Mouse (Mus musculus): ENCODE measurements around the gene Btnl4.
"Not testable (repeated sequence)": the region's sequence is repeated elsewhere in the genome, so short reads cannot be mapped to it uniquely, and the experiment has no call there.

Btnl4 gene

DNA sequence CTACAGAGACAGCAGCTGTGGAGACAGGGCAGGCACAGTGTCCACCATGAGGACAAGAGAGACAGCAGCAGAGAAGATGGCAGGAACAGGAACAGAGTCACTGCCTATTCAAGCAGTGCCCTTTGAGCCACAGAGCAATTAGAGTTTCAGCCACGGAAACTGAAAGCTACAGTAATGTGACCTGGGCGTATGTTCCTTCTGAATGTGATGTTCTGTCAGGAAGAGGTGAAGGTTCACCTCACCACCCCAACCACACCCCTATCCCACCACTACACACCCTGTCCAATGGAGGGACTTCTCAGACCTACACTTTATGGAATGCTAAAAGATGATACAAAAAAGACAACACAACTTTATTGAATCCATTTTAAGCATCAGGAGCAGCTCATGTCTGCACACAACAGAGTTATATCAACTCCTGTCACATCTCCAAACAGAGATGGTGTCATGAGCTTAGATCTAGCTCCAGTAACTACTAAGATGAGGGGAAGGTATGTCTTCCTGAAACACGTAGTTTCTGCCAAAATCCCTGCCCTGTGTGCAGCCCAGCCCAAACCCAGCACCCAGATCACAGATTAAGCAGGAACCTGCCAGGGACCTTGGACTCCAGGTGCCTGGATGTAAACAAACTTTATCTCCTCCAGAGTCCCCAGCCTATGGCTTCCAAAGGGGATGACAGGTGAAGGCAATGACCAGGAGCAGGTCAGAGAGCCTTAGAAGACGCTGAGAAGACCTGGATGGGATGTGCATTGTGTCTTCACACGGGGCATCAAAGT is at the start of gene Btnl4:
TSS of gene Btnl4 (minus strand) at position 81 of the 776 bp plus-strand sequence.
- in situ Hi-C loops (cut with MboI) = not testable (repeated sequence)

DNA sequence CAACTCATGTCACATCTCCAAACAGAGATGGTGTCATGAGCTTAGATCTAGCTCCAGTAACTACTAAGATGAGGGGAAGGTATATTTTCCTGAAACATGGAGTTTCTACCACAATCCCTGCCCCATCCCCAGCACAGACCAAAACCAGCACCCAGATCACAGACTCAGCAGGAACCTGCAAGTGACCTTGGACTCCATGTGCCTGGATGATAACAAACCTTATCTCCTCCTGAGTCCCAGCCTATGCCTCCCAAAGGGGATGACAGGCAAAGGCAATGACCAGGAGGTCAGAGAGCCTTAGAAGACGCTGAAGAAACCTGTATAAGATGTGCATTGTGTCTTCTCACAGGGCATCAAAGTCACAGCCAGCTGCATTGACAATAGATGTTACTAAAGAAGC is 41.9 kb upstream of the Btnl4 start:
- in situ Hi-C loops (cut with MboI) = no loop called here

DNA sequence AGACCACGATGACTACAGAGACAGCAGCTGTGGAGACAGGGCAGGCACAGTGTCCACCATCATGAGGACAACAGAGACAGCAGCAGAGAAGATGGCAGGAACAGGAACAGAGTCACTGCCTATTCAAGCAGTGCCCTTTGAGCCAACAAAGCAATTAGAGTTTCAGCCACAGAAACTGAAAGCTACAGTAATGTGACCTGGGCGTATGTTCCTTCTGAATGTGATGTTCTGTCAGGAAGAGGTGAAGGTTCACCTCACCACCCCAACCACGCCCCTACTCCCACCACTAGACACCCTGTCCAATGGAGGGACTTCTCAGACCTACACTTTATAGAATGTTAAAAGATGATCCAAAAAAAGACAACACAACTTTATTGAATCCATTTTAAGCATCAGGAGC is 41.5 kb upstream of the Btnl4 start:
- in situ Hi-C loops (cut with MboI) = not testable (repeated sequence)

DNA sequence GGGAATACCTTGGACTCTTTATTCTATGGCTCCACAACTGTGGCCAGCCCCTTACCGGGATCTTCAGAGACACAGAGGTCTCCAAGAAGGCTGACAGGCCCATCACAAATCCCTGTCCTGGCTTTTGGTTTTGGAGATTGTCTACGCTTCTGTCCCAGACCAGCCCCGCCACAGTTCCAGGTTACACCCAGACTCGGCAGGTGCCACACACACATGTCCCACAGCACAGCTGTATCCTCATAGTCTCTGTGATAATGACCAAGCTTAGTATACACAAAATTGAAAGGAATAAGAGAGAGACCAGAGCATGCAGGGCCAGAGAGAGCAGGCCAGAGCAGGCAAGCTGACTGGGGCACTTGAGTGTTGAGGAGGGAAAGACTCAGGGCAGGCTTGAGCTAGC is 40.7 kb upstream of the Btnl4 start:
- in situ Hi-C loops (cut with MboI) = no loop called here

DNA sequence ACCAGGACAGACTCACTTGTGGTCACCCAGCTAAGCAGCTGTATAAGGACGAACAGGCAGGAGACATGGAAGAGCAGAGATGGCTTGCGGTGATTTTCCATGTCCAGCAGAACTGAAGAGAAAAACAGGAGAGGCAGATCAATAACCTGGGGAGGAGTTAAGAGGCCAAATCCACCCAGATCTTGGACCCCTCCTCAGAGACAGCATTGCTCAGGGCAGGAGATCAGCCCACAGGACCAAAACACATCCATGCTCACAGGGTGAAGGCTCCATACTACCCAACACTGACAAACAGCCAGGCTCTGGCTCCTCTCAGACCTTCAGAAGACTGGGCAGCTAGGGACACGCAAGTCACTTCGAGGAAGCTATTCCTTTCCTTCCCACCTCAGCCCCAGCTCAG is 40.1 kb upstream of the Btnl4 start, which contains the start of gene Btnl6:
TSS of gene Btnl6 (minus strand) at position 101 of the 400 bp plus-strand sequence.
- in situ Hi-C loops (cut with MboI) = no loop called here

DNA sequence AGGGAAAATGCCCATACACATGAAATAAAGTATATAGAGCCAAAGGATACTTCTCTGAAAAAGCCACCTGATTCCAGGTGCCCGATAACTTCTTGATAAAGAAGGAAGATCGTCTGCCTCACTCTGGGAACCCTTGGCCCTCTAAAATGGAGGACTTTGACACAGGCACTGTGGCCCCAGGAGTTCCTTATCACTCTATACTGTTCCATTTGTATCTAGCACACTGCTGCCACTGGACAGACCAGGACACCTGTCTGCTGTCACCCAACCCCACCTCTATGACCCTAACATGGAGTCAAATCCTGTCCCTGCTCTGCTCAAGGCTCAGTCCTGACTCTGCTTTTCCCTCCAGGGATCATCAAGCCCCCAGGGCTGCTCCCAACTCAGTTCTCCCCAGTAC is 39.4 kb upstream of the Btnl4 start:
- in situ Hi-C loops (cut with MboI) = no loop called here

DNA sequence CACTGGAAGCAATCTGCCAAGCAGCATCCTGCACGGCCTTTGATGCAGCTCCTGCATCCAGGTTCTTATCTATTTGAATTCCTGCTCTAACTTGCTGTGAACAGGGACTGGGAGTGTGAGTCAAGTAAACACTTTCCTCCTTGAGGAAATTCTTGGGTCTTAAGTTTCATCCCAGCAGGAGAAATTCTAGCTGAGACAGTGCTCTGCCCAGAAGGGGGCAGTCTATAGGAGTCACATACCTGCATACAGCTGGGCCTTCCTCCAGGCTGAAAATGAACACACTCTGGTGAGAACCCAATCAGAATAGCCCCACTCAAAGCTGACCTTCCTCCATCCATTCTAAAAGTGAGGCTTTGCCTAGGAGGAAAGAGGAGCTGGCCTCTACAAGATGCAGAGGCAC is 34.6 kb upstream of the Btnl4 start:
- in situ Hi-C loops (cut with MboI) = not testable (repeated sequence)

DNA sequence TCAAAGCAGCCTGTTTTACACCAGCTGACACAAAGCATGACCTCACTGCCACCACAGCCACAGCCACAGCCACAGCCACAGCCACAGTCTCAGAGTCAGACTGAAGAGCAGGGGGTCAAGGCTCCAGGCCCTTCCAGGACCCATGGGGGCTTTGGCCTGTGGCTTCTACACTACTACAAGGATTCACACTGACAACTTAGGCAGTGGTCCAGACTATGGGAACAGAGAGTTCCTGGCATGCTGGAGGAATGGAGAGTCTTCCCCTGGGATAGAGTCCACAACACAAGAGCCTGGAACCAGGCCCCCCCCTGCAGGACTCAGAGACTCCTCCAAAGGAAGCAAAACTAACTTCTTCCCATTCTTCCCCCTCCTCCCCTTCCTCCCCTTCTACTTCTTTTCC is 30.5 kb upstream of the Btnl4 start:
- in situ Hi-C loops (cut with MboI) = no loop called here

DNA sequence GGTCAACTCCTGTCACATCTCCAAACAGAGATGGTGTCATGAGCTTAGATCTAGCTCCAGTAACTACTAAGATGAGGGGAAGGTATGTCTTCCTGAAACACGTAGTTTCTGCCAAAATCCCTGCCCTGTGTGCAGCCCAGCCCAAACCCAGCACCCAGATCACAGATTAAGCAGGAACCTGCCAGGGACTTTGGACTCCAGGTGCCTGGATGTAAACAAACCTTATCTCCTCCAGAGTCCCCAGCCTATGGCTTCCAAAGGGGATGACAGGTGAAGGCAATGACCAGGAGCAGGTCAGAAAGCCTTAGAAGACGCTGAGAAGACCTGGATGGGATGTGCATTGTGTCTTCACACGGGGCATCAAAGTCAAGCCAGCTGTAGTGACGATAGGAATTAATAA is 20.6 kb upstream of the Btnl4 start:
- in situ Hi-C loops (cut with MboI) = not testable (repeated sequence)

DNA sequence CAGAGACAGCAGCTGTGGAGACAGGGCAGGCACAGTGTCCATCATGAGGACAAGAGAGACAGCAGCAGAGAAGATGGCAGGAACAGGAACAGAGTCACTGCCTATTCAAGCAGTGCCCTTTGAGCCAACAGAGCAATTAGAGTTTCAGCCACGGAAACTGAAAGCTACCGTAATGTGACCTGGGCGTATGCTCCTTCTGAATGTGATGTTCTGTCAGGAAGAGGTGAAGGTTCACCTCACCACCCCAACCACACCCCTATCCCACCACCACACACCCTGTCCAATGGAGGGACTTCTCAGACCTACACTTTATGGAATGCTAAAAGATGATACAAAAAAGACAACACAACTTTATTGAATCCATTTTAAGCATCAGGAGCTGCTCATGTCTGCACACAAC is 20.2 kb upstream of the Btnl4 start:
- in situ Hi-C loops (cut with MboI) = not testable (repeated sequence)

DNA sequence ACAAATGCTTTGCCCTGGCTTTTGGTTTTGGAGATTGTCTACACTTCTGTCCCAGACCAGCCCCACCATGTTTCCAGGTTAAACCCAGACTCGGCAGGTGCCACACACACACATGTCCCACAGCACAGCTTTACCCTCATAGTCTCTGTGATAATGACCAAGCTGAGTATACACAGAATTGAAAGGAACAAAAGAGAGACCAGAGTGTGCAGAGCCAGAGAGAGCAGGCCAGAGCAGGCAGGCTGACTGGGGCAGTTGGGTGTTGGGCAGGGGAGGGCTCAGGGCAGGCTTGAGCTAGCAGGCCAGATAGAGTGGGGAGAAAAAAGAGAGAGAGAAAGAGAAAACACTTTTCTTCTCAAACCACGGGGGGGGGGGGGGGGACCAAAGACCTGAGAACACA is 19.4 kb upstream of the Btnl4 start:
- in situ Hi-C loops (cut with MboI) = no loop called here

DNA sequence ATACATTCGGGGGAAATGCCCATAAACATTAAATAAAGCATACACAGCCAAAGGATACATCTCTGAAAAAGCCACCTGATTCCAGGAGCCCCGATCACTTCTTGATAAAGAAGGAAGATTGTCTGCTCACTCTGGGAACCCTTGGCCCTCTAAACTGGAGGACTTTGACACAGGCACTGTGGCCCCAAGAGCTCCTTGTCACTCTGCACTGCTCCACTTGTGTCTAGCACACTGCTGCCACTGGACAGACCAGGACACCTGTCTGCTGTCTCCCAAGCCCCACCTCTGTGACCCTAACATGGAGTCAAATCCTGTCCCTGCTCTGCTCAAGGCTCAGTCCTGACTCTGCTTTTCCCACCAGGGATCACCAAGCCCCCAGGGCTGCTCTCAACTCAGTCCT is 18.0 kb upstream of the Btnl4 start:
- in situ Hi-C loops (cut with MboI) = not testable (repeated sequence)

DNA sequence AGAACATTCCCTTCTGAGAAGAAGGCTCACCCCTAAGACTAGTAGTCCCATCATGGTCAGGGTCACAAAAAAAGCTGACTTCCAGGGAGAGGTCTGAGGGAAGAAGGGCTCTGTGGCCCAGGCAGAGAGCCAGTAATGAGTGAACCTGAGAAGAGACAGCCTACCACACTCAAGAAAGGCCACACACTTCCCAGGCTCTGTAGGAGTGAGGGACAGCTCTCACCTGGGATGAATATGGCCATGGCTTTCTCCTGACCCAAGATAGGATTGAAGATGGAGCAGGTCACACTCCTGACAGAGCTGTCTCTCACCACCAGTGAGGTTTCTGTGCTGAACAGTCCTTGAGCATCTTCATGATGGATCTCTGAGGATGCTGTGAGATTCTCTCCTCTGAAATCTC is 15.7 kb upstream of the Btnl4 start:
- in situ Hi-C loops (cut with MboI) = no loop called here

DNA sequence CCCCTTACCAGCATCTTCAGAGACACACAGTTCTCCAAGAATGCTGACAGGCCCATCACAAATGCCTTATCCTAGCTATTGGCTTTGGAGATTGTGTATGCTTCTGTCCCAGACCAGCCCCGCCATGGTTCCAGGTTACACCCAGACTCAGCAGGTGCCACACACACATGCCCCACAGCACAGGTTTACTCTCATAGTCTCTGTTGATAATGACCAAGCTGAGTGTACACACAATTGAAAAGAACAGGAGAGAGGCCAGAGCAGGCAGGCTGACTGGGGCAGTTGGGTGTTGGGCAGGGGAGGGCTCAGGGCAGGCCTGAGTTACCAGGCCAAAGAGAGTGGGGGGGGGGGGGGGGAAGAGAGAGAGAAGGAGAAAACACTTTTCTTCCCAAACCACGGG is 691 bp downstream of the Btnl4 start:
- in situ Hi-C loops (cut with MboI) = no loop called here

DNA sequence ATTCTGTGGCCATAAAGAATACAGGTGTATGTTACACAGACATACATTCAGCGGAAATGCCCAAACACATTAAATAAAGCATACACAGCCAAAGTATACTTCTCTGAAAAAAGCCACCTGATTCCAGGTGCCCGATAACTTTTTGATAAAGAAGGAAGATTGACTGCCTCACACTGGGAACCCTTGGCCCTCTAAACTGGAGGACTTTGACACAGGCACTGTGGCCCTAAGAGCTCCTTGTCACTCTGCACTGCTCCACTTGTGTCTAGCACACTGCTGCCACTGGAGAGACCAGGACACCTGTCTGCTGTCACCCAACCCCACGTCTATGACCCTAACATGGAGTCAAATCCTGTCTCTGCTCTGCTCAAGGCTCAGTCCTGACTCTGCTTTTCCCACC is 2.1 kb downstream of the Btnl4 start:
- in situ Hi-C loops (cut with MboI) = no loop called here

DNA sequence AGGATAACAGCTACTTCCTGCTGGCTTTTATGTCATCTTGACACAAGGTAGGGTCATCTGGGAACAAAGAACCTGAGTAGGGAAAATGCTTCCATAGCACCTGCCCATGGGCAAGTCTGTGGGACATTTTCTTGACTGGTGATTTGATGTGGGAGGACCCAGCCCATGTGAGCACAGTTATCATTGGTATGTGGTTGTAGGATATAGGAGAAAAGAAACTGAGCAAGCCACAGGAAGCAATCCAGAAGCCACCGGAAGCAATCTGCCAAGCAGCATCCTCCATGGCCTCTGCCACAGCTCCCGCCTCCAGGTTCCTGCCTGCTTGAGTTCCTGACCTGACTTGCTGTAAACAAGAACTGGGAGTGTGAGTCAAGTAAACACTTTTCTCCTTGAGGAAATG is 6.6 kb downstream of the Btnl4 start:
- in situ Hi-C loops (cut with MboI) = no loop called here

DNA sequence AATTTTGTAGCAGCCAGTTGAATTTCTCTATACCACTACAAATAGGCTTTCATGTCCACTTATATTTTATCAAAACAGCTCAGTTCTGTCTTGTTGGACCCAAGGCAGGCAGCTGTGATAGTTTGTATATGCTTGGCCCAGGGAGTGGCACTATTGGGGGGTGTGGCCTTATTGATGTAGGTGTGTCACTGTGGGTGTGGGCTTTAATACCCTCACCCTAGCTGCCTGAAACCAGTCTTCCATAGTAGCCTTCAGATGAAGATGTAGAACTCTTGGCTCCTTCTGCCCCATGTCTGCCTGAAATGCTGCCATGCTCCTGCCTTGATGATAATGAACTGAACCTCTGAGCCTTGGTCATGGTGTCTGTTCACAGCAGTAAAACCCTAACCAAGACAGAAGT is 11.2 kb downstream of the Btnl4 start:
- in situ Hi-C loops (cut with MboI) = not testable (repeated sequence)

DNA sequence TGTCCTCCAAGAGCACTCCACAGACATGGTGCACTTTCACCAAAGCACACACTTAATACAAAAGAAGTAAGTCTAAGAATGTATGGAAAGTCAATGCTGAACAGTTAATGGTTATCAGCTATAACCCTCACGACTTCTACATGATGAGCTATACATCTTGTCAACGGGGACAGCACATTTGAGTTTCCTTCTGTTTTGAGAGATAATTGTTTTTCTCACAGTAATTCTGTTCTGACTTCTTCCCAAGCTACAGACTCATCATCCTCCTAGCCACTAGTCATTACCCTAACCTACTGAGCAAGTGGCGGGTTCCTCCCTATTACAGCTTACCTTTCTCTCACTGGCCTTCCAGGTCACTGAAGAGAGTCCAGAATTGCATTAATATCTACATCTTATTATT is 17.9 kb downstream of the Btnl4 start:
- in situ Hi-C loops (cut with MboI) = no loop called here

DNA sequence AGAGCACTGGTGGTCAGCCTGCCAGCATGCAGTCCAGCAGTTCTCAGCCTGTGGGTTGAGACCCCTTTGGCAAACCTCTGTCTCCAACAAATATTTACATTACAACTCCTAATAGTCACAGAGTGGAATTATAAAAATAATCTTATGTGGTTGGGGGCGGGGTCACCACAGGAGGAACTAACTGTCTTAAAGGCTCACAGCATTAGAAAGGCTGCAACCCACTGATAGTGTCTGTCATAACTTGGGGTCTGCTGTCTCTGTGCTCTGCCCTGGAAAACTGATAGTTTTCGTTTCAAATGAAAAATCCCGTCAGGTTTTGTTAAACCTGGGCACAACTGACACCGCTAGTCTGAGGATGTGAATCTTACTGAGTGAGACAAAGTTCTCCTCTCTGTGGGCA is 19.4 kb downstream of the Btnl4 start:
- in situ Hi-C loops (cut with MboI) = no loop called here

DNA sequence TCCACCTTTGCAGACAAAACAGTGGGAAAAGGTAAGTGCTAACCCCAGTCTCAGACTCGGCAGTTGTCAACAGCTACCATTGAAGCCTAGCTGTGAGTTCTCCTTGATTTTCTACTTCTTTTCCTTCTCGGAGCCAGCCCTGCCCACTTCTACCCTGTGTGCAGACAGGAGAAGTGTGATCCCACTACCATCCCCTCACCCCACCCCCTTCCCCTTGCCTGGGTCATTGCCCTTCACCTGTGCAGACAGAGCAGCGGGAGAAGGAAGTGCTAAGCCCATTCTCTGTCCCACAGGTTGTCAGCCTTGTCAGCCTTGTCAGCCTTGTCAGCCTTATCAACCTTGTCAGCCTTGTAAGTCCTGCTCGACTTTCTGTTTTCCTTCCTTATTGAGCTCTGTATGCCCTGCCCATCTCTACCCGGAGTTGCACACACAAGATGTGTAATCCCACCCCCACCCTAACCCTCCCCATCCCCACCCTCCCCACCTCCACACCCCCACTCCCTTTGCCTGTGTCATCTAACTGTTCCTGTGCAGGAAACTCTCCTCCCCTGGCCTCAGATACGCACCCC is 28.6 kb downstream of the Btnl4 start:
- in situ Hi-C loops (cut with MboI) = no loop called here

DNA sequence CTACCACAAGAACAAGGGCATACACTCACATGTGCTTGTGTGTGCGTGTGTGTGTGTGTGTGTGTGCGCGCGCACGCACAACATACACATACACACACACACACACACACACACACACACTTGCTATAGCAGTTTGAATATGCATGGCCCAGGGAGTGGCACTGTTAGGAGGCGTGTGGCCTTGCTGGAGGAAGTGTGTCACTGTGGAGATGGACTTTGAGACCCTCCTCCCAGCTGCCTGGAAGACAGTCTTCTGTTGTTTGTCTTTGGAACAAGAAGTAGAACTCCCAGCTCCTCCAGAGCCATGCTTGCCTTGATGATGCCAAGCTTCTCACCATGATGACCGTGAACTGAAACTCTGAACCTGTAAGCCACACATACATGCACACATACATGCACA is 35.1 kb downstream of the Btnl4 start:
- in situ Hi-C loops (cut with MboI) = no loop called here

DNA sequence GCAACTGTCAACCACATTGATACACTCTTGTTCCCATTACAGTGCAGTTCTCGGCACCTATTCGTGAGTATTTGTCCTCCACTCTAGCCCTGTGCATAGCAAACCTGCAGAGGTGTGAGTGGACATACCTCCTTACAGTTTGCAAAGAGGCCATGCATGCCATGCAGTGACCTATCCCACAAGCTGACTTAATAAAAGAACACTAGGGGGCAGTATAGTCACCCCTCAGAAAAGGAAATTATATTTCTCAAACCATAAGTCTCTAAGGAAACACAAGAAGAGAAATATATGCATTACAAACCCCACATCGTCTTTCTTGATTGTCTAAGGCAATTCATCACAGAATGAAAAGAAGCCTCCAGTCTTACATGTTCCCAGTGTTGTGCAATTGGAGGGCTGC is 37.3 kb downstream of the Btnl4 start:
- in situ Hi-C loops (cut with MboI) = no loop called here

DNA sequence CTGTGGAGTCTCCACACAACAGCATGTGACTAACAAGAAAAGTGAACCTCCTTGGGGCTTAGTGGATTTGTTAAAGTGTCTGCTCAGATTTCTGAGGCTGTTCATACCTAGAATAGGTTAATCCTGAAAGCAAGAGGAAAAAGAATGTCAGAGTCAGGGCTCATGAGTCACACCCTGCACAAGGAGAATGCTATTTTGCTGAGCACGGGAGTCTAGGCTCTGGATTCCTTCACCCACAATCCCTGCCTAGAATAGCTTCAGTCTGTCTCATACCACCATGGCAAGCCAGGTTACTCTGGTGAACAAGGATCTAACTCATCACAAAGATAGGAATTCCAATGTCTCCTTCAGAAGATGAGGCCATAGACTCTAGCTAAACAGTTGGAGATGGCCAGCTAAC is 38.5 kb downstream of the Btnl4 start:
- in situ Hi-C loops (cut with MboI) = no loop called here

DNA sequence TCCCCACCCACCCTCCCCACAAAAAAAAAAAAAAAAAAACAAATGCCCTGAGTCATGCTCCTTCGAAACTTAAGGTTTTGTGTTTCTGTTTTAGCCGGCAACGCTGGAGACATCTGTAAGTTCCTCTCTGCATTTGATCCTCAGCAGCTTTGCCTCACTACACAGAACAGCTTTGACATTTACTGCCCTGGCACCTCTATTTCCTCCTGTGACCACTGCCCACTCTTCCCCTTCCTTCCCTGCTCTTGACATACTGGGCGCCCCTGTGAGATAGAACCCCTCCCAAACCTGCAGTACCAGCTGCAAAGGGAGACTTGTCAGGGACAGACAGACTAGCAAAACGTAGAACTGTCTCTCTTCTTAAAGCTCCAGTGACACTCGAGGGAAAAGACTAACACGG is 39.5 kb downstream of the Btnl4 start:
- in situ Hi-C loops (cut with MboI) = no loop called here
